Mouse (Mus musculus) right cerebral cortex, adult 18-20 months (tissue): ENCODE data around the gene Skap2.

Source experiments
- DNase-seq: peaks from one replicate; pipeline ENCODE4 v3.0.0; 2022; ENCODE audit warnings: mixed read lengths

The Skap2 gene

DNA sequence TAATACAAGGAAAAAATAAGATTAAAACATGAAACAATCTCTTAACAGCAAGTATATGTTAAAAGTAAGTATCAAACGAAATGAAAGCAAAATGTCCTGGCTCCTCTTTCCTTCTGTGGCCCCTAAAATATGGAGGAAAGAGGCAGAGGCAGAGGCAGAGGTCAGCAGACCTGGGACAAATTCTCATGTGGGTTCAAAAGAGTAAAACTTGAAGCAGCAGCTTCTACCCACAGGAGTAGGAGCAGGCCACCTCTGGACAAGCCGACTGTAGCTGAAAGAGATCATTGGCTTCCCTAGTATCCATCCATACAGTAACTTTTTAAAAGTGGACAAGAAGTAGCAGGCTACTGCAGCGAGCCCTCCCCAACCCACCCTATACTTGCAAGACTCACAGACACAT, 7.4 kb downstream of the Skap2 start:
- no peak for DNase-seq

GRCm38 (mm10) chr6:52002676-52003075, 9.7 kb downstream of the Skap2 start:
- DNase-seq: peak; percentile 24

DNA sequence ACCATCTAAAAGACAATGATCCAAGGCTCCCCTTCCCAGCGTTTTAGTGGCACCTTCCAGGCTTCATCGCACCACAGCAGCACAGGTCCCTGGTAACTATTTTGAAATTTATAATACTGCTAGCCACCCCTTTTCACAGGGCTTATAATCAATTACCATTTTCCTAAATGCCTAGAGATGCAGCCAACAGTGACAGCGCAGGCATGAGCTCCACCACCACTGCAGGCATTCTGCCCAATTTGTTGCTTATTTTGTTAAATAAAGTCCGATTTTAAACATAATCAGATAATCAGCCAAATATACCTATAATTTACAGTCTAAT, 13.2 kb downstream of the Skap2 start:
- DNase-seq: no peak

GRCm38 (mm10) chr6:51998409-51999156, 13.8 kb downstream of the Skap2 start:
- DNase-seq: no peak

- DNase-seq: no peak
These were observed 24.4 kb downstream of the Skap2 start for GRCm38 (mm10) chr6:51987999-51988398.

DNA sequence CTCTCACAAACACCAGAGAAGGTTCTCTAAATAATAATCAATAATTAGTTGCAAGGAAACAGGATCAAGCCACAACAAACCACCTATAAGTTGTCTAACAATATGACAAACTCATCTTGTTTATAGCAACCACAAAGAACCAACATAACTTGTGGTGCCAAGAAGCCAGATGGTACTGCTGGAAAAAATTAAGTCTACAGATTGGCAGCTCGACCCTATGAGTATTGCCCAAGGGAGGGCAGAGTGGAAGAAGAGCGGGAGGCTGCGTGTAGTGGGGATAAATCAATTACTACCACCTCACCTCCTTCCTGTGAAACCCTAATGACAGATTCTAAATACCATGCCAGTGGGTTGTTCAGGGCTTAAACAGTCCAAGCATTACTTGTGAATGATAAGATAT, 34.7 kb downstream of the Skap2 start:
- DNase-seq: no peak

DNA sequence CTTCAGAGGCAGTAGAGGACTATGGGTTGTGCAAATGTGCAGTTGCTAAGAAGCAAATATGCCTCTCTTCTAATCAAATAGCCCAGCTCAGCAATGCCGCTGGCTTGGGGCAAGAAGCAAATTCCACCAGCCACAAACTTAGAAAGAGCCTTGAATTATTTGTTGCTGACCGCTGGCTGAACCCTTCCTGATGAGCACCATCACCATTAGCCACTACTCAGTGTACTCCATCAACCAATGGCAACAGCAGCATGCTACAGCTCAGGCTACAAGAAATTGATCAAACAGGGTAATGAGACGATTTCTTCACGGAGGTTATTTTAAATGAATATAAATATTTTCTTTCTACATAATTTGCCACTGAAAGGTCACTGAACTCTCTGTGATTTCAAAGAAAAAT, 36.6 kb downstream of the Skap2 start:
- no peak for DNase-seq

DNA sequence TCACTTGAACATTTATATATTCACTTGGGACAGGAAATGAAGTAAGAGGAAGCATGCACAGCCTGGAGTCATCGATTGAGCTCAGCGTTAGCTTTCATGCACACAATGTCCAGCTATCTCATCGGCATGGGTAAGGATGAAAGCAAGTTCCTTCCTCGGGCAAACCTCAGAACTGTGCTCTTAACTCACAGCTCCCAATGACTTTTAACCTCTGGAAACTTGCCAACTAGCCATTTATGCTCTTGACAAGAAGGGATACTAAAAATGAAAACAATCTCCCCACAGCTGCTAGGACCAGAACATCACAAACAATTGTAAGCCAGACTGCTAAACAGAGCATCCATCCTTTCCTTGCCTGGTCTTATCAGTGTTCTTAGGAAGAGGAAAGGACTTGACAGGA, 53.4 kb downstream of the Skap2 start:
- DNase-seq: no peak

GRCm38 (mm10) chr6:51956048-51956792, 56.1 kb downstream of the Skap2 start:
- no peak for DNase-seq

- no peak for DNase-seq
These were observed 64.7 kb downstream of the Skap2 start for GRCm38 (mm10) chr6:51947661-51948060.

DNA sequence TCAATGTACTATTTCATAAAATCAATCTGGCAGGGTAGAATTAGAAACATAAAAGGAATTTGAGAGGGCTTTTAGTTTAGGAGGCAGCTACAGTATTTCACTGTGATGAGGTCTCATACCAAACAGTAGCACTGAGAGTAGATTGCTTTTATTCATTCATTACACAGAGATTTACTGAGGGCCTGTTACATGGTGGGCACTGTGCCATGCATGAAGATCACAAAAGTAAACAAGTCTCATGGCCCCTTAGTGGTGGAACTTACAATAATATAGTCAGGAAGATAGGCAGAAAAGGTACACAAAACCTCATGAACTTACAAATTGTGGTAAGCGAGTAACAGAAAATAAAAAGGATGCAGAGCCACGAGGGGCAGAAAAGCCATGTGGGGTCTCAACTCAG, 67.4 kb downstream of the Skap2 start:
- DNase-seq: no peak

- DNase-seq: no peak
These were observed 78.4 kb downstream of the Skap2 start for GRCm38 (mm10) chr6:51933998-51934397.

DNA sequence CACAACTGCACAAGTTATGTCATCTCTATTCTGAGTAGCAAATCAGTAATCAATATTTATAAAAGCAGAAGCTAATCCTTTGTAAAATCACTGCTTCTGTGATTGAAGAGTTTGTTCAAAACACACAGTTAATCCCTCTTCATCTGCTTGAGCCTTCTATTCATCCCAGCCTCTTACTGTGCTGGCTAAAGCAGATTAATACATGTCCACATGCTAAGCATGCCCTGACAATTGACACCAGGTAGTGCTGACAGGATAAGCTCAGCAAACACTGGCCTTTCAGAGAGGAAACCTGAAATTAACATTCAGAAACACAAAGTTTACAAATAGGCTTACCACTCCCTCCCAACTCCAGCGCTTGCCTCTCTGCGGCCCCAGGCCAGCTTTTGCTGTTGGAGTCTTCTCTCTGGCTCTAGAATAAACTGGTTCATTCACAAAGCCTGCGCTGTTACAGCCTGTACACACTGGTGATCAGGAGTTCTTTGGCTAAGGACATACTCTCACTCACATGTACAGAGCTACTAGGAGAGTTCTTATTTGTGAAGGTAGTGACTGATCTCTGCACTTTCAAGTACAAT, 79.2 kb downstream of the Skap2 start:
- DNase-seq: no peak

GRCm38 (mm10) chr6:51927101-51927500, 85.2 kb downstream of the Skap2 start:
- DNase-seq: no peak

DNA sequence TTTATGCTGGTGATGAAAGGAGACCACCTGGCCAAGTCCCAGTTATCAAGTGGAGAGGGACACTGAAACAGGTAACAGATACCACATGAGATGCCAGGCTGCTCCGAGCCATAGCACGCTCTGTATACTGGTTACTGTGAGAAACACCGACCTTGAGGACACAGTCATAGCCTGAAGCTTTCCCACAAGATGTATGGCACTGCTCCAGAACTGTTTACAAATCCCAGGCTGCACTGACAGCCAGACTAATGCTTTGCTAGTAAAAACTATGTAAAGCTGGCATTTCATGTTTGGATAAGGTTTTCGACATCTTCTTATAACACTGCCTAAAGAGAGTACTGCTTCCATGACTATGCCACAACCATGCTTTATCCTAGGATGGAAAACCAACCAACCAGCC, 90.5 kb downstream of the Skap2 start:
- no peak for DNase-seq

DNA sequence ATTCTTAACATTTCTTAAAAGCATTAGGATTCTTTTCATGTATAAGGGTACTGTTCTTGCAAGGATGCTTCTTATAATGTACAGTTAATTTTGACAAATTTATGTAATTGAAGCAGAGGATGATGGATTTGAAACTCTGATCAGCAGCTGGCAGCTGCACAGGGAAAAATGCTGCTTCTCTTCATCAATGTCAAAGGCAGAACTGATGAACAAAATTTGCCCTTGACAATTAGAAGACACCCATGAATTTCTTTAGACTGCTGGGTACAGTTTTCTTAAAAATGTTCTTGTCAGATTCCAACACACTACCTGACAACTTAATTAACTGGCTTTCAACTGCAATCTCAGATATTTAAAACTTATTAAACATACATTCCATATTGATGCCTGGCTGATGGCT, 103.9 kb downstream of the Skap2 start:
- no peak for DNase-seq

DNA sequence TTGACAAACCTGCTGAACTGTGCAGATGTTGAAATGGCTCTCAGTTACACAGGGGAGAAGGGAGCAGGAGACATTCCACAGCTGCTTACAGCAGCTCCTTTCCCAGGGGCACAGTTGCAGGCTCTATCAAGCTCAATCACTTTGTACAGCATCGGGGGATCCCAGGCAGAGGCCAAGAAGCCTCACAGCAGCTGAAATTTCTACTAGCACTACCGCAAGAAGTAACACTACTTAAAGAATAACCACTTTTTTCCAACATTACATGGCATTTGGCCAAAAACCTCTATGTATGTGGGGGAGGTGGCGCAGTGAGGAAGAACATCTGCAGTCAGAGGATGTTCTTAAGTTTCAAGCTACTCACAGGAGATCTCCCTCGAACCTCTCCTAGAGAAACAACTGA, 106.7 kb downstream of the Skap2 start:
- no peak for DNase-seq

- no peak for DNase-seq
These were observed 110.8 kb downstream of the Skap2 start for GRCm38 (mm10) chr6:51901544-51901943.

DNA sequence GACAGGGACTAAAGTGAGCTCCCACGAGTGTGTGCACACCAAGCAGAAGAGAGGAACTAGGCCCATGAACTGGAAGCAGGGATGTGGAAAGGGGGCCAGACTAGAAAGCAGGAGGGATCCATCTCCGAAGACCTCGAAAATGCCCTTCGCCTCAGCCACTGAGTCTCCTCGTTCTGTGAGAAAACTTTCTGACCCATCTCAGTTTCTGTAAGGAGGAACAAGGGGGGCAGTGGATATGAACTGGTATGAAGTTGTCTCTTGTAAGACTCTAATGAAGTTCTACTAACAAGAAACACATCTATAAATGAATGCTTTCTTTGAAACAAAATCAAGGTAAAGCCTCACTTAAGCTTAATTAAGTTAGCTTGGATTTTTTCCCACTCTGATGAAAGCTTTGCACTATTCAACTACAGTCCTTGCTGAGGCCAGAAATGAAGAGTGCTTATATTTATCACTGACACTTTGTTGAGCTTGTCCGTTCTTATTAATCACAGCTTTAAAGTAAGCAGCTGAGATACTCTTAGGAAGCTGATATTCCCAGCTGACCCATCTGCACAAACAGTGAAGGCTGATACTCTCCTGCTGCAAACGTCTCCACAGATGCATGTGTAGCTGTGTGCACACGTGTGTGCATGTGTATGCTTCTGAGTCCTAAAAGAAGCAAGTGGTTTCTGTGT, 113.9 kb downstream of the Skap2 start:
- DNase-seq: no peak

DNA sequence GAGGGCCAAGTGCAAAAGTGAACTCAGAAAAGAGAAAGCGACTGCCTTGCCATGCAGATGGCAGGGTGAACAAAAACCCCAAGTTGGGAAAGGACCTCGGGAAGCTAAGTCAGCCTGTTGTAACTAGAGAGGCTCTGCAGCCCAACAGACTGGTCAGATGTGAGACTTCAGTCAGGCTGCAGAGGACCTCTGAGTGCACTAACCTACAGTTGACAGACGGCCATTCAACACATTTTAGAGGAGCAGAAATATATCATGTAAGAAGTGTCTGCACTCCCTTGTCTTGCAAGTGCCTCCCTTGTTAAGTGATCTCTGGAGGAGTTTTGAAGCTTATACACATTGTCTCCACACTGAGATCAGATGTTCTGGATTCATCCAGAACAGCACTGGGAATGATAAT, 116.6 kb downstream of the Skap2 start:
- DNase-seq: no peak

DNA sequence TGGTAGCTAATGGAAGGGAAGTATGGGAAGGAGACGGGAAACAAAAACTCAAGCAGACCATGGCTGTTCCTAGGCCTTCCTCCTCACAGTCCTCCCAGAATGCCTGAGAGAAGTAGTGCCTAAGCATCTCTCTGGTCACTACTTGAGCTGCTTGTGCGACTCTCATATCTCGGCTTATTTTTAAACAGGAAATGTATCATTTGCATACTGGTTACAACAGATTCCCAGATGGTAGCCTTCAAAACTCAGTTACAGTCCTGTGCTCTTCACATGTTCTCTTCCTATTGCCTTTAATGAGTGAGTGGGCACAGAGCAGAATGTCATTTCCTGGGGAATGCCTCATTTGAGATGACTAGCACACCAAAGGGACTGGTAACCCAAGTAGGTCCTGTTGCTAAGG, 117.6 kb downstream of the Skap2 start:
- DNase-seq: no peak

DNA sequence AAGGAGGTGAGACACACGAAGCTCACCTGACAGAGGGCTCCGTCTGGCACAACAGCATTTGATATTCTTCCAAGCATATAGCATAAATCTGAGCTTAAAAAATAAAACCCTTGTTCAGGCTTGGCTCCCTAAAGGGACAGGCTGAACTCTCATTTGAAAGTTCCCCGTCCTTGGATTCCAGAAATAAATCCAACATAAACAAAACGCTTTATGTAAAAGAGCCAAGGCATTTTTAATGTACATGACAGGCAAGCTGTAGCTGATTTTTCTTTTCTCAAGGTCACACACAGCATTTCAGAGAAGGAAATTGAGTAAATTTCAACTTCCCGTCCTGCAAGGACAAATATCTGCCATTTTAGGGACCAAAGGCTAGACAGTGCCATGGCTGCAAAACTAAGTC, 122.0 kb downstream of the Skap2 start:
- no peak for DNase-seq

DNA sequence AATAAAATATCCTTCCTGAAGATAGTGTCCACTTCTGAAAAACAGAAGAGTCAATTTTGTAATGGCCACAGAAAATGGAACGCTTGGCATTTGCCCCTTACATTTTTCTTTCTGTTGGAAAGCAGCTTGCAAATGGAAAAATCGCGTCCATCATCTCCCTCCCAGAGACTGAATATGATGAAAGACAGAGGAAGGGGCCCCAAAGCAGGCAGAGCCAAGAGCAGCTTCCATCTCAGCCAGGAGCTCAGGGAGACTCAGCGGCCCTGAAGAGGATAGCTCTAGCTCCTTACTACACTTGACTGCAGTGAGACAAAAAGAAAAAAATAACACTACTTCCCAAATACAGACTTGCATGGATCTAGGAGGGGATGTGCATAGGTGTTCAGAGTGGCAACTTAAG, 122.5 kb downstream of the Skap2 start:
- DNase-seq: no peak

DNA sequence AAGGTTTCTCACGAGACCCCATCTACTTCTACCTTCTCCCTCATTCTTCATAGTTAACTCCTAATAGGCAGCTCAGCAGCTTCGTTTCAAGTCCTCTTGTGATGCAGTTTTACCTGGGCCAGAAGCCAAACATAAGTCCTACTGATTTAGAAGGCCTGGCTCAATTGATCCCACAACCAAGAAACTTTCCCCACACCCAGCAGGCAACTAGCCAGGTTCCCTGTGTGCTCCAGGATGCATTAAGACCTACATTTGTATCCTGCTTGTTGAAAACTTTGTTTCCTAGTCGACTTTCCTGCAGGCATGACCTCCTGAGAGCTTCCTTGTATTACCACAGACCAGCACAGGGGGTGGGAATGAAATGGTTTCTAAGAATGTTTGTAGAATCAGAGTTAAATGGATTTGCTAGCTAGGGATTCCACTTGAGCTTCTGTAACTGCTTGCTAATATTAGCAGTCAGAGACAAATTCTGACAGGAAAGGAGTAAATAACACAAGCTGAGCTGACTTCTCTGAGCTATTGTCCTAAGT, 125.4 kb downstream of the Skap2 start:
- DNase-seq: no peak
